Mouse (Mus musculus) intestine, embryonic 16.5 days (tissue): ENCODE results near the gene Cntn3. TPM values are rescaled to one million over a fixed set of nuclear protein-coding genes. Genes with fewer than 3 reads are reported as not detected.

ENCODE experiments used
- ATAC-seq: fragments of 200-750 bp; cut with Nextera tagmentation; 2 replicates; pipeline ENCODE4 v1.8.0; 2017; ENCODE audit warnings: moderate TSS enrichment, moderate library complexity
- H3K27ac ChIP-seq: fragments of 300-500 bp; sonication (generic); 2 replicates; pipeline ENCODE4 v1.5.1; 2014; ENCODE audit warnings: mild to moderate bottlenecking, low read length
- H3K27me3 ChIP-seq: fragments of 300-500 bp; sonication (generic); replicated peaks from 2 replicates; pipeline ENCODE4 v1.6.1; 2014; ENCODE audit warnings: low read length, control low read depth, mixed read lengths; ENCODE audit not compliant: control insufficient read depth, insufficient read depth
- H3K36me3 ChIP-seq: fragments of 300-500 bp; sonication (generic); 2 replicates; pipeline ENCODE4 v1.6.1; 2014; ENCODE audit warnings: low read length, control low read depth; ENCODE audit not compliant: control insufficient read depth, insufficient read depth
- H3K4me1 ChIP-seq: fragments of 300-500 bp; sonication (generic); 2 replicates; pipeline ENCODE4 v1.6.1; 2014; ENCODE audit warnings: low read length, control low read depth, mixed read lengths; ENCODE audit not compliant: control insufficient read depth, insufficient read depth
- H3K4me2 ChIP-seq: fragments of 300-500 bp; sonication (generic); 2 replicates; pipeline ENCODE4 v1.6.1; 2014; ENCODE audit warnings: low read depth, low read length, control low read depth
- H3K4me3 ChIP-seq: fragments of 300-500 bp; sonication (generic); 2 replicates; pipeline ENCODE4 v1.5.1; 2014; ENCODE audit warnings: mild to moderate bottlenecking, low read length
- H3K9ac ChIP-seq: fragments of 300-500 bp; sonication (generic); 2 replicates; pipeline ENCODE4 v1.6.1; 2014; ENCODE audit warnings: low read depth, low read length
- H3K9me3 ChIP-seq: fragments of 300-500 bp; sonication (generic); 2 replicates; pipeline ENCODE4 v1.6.1; 2016; ENCODE audit warnings: low read length, control low read depth; ENCODE audit not compliant: control insufficient read depth
- WGBS: fragments of 180-500 bp; shearing (Covaris S2); extraction: QIAGEN DNeasy Blood & Tissue Kit; methylation state at CpG from one replicate; pipeline ENCODE4 v1.1.7; 2014; 5-methylcytosine and 5-hydroxymethylcytosine counted together
- polyA plus RNA-seq: library from polyadenylated mRNA; unstranded; fragments of >200 nt; fragmentation: Nextera tagmentation; extraction: Ambion mirVana; gene quantifications from 2 replicates; pipeline ENCODE4 v1.2.1, GENCODE M21; 2015

The Cntn3 gene
- polyA plus RNA-seq, 1 experiment from 2014 or later, result 0.89 TPM

DNA sequence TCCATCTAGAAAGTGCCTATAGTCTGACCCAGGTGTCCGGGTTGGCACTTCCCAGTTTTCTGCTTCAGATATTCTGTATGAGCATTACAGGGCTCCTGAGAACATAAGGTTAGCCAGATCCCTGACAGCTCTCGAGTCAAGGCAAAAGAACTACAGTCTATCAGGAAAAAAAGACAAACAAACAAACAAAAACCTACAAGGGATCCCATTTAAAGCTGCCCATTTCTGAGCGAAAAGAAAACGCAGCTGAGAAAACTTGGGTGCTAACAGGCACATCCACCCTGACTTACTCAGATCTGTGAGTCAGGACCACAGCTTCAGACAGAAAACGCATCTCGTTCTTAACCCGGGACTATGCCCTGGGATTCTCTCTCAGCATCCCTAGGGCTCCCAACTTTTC is 9.5 kb downstream of the Cntn3 start:
- no peaks in the 10 kb centered on the region for H3K4me1 ChIP-seq
- peak overlapping the region; percentile 57 for H3K4me3 ChIP-seq
- 0 out of 2 replicates have a peak overlapping the region, but pooled peaks have one; percentile 65 for H3K9ac ChIP-seq
- no peaks in the 10 kb centered on the region for H3K9me3 ChIP-seq
- H3K27ac ChIP-seq, result no peak overlapping the region
- H3K27me3 ChIP-seq, result peaks cover 5% of the 10 kb centered on the region
- H3K4me2 ChIP-seq, result peak overlapping the region; percentile 93
- ATAC-seq, result no peak
- WGBS, result 8% methylated on average over 7 of the region's 7 CpGs
- H3K36me3 ChIP-seq, result no peaks in the 10 kb centered on the region

DNA sequence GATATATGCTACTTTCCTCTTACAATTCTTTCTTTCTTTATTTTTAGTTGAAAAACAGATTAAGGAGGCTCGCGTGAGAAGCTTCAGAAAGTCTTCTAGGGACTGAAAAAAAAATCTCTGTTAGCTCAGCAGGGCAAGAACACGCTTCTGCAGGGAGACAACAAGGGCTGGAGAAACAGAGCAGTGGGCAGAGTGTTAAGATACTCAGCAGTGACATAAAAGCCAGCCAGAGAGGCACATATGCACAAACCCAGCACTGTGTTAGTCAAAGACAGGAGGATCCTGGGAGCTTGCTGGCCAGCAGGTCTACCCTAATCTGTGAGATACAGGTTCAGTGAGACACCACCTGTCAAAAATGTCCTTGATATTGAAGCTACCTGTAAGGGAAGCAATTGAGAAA is 15.4 kb downstream of the Cntn3 start:
- ATAC-seq, result no peak
- Histone ChIP-seq H3K4me1 (no peaks in the 10 kb centered on the region), H3K9me3 (no peaks in the 10 kb centered on the region), H3K36me3 (no peaks in the 10 kb centered on the region), H3K4me2 (no peak overlapping the region), H3K9ac (no peak overlapping the region), H3K27ac (no peak overlapping the region), H3K27me3 (no peaks in the 10 kb centered on the region), H3K4me3 (no peak overlapping the region)
- 85% methylated on average over 3 of the region's 3 CpGs for WGBS

DNA sequence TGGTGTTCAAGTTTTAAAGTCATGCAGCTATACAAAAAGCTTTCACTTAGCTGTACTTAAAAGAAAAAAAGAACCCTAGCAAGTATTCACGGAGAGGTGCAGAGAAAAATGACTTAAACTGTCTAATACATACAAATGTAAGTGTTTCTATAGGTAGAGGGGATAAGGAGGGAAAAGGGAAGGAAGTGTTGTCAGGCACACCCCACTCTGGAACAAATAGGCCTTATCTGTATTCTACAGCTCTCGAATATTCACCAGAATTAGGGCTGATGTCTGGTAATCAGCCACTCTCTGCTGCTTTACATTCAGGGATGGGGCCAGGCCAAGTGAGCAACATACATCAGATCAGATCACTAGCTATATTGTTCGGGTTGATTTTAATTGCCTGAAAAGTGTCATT is 16.4 kb downstream of the Cntn3 start:
- Histone ChIP-seq H3K9ac (no peak overlapping the region), H3K4me3 (no peak overlapping the region), H3K27me3 (no peaks in the 10 kb centered on the region), H3K36me3 (no peaks in the 10 kb centered on the region), H3K4me2 (no peak overlapping the region), H3K27ac (no peak overlapping the region), H3K9me3 (no peaks in the 10 kb centered on the region), H3K4me1 (no peaks in the 10 kb centered on the region)
- ATAC-seq, result no peak
- WGBS, result 59% methylated on average over 3 of the region's 3 CpGs

DNA sequence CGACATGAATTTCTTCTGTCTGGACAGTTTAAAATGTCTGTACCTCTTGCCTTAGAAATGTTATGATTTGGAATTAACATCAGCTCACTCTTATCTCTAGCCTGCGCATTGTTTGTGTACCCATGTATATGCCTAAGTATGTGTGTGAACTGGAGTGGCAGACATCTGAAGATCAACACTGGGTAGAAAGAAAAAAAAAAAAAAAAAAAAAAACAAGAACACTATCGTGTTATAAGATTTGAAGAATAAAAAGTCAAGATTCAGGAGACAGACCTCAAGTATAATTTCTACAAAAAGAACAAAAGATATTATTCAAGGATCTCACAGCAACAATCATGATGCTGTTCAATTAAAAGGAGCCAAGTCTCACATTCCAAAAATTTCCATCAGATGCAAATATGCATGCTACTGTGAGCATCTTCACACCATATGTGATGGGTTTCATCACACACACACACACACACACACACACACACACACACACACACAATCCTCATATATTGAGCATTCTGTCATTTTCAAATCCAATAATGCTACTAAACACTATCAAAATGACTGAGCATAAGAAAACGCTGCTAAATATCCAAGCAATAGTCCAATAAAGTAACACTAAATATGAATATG is 17.0 kb downstream of the Cntn3 start:
- no peaks in the 10 kb centered on the region for H3K36me3 ChIP-seq
- 79% methylated on average over 4 of the region's 4 CpGs for WGBS
- H3K9me3 ChIP-seq, result no peaks in the 10 kb centered on the region
- H3K4me3 ChIP-seq, result no peak overlapping the region
- ATAC-seq, result no peak
- no peak overlapping the region for H3K27ac ChIP-seq
- no peak overlapping the region for H3K4me2 ChIP-seq
- H3K27me3 ChIP-seq, result no peaks in the 10 kb centered on the region
- no peak overlapping the region for H3K9ac ChIP-seq
- no peaks in the 10 kb centered on the region for H3K4me1 ChIP-seq

DNA sequence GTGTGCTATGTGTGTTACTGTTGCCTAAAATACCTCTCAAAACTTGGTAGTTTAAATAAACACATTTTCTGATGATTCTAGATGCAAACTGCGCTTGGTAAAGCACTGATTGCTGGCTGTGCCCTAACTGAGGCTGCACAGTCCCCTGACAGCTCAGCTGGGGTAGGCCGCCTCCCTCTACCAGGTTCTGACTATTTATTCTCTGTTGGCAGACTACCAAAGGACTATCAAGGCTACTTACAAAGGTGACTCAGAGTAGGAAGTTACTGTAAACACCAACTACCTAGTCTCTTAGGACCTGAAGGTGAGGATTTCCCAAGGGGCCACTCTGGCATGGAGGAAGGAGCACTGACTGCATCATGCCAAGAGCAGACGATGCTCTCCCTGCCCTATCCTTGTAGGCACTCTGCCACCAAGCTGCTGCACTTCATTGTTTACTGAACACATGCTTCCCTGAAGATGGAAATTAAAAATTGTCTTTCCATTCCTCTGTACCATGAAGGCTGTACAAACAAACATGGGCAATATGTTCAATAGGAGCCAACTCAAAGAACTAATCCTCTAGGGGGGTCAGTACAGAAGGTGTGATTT is 17.7 kb downstream of the Cntn3 start:
- no peak overlapping the region for H3K9ac ChIP-seq
- 73% methylated on average over 3 of the region's 3 CpGs for WGBS
- ATAC-seq, result no peak

DNA sequence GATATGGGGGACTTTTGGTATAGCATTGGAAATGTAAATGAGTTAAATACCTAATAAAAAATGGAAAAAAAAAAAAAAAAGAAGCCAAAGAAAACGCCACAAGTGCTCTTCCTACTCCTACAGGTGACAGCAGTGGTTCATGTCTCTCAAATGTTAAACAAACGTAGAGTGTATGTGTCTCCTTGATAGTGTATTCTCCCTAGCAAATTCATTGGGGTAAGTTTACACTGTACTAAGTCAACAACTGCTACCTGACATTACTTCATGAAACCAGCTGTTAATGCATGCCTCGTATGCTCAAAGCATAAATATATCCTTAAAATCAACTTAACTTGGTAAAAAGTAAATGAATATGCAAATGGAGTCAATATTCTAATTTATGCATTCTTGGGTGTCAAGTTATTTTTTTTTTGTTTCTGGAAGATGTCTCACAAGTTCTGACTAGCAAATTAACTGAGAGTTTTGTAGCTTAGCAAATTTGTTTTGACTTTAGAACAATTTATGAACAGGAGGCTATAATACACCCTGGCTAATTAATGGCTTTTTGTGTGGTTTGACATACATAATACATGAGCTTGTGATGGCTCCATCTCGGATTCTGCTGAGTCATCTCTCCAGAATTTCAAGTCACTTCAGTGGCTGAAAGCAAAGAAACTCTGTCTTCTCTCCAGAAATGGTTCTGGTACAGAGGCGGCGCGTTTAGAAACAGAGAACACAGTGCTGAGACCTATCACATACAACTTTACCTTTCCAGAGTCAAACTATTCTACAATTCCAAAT is 31.1 kb downstream of the Cntn3 start:
- Histone ChIP-seq H3K9me3 (no peaks in the 10 kb centered on the region), H3K27me3 (no peaks in the 10 kb centered on the region), H3K36me3 (no peaks in the 10 kb centered on the region), H3K4me1 (no peaks in the 10 kb centered on the region), H3K4me3 (no peak overlapping the region), H3K4me2 (no peak overlapping the region), H3K9ac (no peak overlapping the region), H3K27ac (no peak overlapping the region)
- WGBS, result 78% methylated on average over 7 of the region's 7 CpGs
- no peak for ATAC-seq

More for the DNA sequence above, 17.7 kb downstream of the Cntn3 start:
- Histone ChIP-seq H3K4me3 (no peak overlapping the region), H3K27ac (no peak overlapping the region), H3K4me1 (no peaks in the 10 kb centered on the region), H3K36me3 (no peaks in the 10 kb centered on the region), H3K27me3 (no peaks in the 10 kb centered on the region), H3K4me2 (no peak overlapping the region), H3K9me3 (no peaks in the 10 kb centered on the region)

DNA sequence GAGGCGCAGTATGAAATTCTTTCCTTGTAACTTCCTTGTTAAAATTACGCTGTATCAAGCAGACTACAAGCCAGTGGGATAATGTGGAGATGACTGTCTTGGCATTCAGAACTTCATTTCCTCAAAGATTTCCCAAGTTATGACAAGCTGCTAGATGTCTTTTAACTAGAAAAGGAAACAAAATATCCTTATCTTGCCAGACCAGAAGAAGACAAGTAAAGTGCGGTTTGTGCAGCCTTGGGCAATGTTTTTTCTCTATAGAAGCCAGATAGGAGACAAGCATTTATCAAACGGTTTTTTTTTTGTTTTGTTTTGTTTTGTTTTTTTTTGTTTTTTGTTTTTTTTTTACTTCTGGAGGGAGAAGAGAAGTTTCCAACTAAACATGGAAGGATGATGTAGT is 37.3 kb downstream of the Cntn3 start:
- H3K4me1 ChIP-seq, result no peaks in the 10 kb centered on the region
- H3K36me3 ChIP-seq, result no peaks in the 10 kb centered on the region
- 79% methylated on average over 4 of the region's 4 CpGs for WGBS
- H3K27me3 ChIP-seq, result no peaks in the 10 kb centered on the region
- no peak for ATAC-seq
- H3K4me2 ChIP-seq, result no peak overlapping the region
- H3K27ac ChIP-seq, result no peak overlapping the region
- no peaks in the 10 kb centered on the region for H3K9me3 ChIP-seq
- H3K9ac ChIP-seq, result no peak overlapping the region
- no peak overlapping the region for H3K4me3 ChIP-seq

DNA sequence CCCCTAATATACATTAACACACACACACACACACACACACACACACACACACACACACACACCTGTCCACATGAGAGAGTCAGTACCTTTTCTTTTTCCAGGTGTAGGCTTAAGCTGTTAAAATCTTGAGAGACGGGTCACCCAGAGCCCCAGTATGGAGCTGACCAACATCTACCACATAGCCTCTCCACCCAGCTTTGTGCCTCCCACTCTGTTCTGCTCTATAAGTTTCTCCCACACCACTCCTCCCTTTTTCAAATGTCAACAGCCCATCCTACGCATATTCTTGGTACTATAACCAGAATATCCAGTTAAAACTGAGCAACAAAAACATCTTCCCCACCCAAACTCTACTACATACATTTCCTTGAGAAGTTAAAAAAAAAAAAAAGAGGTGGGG is 49.9 kb downstream of the Cntn3 start:
- no peak overlapping the region for H3K27ac ChIP-seq
- 64% methylated on average over 2 of the region's 2 CpGs for WGBS
- no peaks in the 10 kb centered on the region for H3K27me3 ChIP-seq
- no peak overlapping the region for H3K9ac ChIP-seq
- H3K4me3 ChIP-seq, result no peak overlapping the region
- H3K36me3 ChIP-seq, result no peaks in the 10 kb centered on the region
- ATAC-seq, result no peak
- H3K4me2 ChIP-seq, result no peak overlapping the region
- H3K9me3 ChIP-seq, result no peaks in the 10 kb centered on the region
- H3K4me1 ChIP-seq, result no peaks in the 10 kb centered on the region

DNA sequence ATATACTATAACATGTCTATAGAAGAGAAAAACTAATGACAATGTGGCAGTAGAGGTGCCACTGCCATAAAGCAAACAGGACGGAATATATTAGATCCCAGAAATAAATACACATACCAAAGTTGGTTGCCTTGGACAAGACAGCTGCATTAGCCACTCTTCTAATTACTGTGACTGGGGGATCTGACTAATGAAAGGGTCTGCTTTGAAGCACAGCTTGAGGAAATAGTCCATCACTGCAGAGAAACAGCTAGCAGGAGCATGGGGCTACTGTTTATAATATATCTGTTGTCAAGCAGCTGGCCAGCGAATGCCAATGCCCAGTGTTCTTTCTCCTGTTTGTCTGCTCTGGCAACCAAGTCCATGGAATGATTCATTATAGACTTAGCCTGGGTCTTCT is 51.9 kb downstream of the Cntn3 start:
- 48% methylated on average over 2 of the region's 2 CpGs for WGBS
- no peak overlapping the region for H3K4me3 ChIP-seq
- no peaks in the 10 kb centered on the region for H3K4me1 ChIP-seq
- no peak for ATAC-seq
- H3K9me3 ChIP-seq, result no peaks in the 10 kb centered on the region
- H3K27ac ChIP-seq, result no peak overlapping the region
- no peaks in the 10 kb centered on the region for H3K36me3 ChIP-seq
- no peaks in the 10 kb centered on the region for H3K27me3 ChIP-seq
- H3K4me2 ChIP-seq, result no peak overlapping the region
- H3K9ac ChIP-seq, result no peak overlapping the region
